Mouse (Mus musculus): ENCODE data around the gene Plagl1. TPM values are rescaled to one million over a fixed set of nuclear protein-coding genes. Genes with fewer than 3 reads are reported as not detected.

Plagl1 gene
- total and polyA plus RNA-seq, 3 experiments: 0.48 to 1.7 (median 0.87) TPM

GRCm38 (mm10) chr10:13106909-13107624, 46.8 kb downstream of the Plagl1 start:
- in situ Hi-C loops (cut with MboI; ENCODE audit: low pct_ligation_motif_present, low pct_unique_long_range_greater_than_20kb, low sequenced_read_pairs) (no loop called here), dilution Hi-C loops (cut with MboI; ENCODE audit: extremely low pct_ligation_motif_present, extremely low pct_unique_long_range_greater_than_20kb, low sequenced_read_pairs) (no loop called here)
- no peaks in the 10 kb centered on the region for H3K27me3 ChIP-seq (replicated peaks)

GRCm38 (mm10) chr10:13108021-13108548, 47.8 kb downstream of the Plagl1 start:
- H3K79me2 ChIP-seq (replicated peaks; ENCODE audit: control insufficient read depth, extremely low read depth, insufficient read depth, poor library complexity, severe bottlenecking): no peaks in the 10 kb centered on the region
- H3K9me3 ChIP-seq (replicated peaks; ENCODE audit: low read length): no peaks in the 10 kb centered on the region
- no peak for TF ChIP-seq MAFK (IDR thresholded peaks at IDR 0.05; ENCODE audit: insufficient replicate concordance, low read length)
- no peak for TF ChIP-seq NRF1 (IDR thresholded peaks at IDR 0.05; ENCODE audit: low read depth, low read length)
- no peak for TF ChIP-seq SIN3A (IDR thresholded peaks at IDR 0.05; ENCODE audit: low read length)
- H3K4me2 ChIP-seq (ENCODE audit: insufficient read depth, low read depth, poor library complexity, severe bottlenecking): no peak overlapping the region
- in situ Hi-C loops (cut with MboI; ENCODE audit: low pct_ligation_motif_present, low pct_unique_long_range_greater_than_20kb, low sequenced_read_pairs) (no loop called here), dilution Hi-C loops (cut with MboI; ENCODE audit: extremely low pct_ligation_motif_present, extremely low pct_unique_long_range_greater_than_20kb, low sequenced_read_pairs) (no loop called here)
- H3K27ac ChIP-seq (ENCODE audit: insufficient read depth, low read depth): no peak overlapping the region
- H3K27me3 ChIP-seq (replicated peaks): no peaks in the 10 kb centered on the region
- DNase-seq (ENCODE audit: extremely low read depth): no peak
- H3K4me1 ChIP-seq (ENCODE audit: control insufficient read depth in 1 of 2, insufficient read depth in 2 of 2): peaks cover 0 to 18% of the 10 kb centered on the region in 2 experiments; a peak in 3 of 4 replicates
- H3K9ac ChIP-seq (ENCODE audit: insufficient read depth, low read depth): no peak overlapping the region
- no peaks in the 10 kb centered on the region for H3K36me3 ChIP-seq (replicated peaks in 1 of 2; ENCODE audit: control insufficient read depth in 1 of 2, insufficient read depth in 1 of 2, low read length in 1 of 2)
- H3K4me3 ChIP-seq (replicated peaks in 1 of 3; ENCODE audit: low read depth in 2 of 3, low read length in 2 of 3, poor library complexity in 1 of 3): no peak overlapping the region

More at GRCm38 (mm10) chr10:13106909-13107624, 46.8 kb downstream of the Plagl1 start:
- H3K36me3 ChIP-seq (replicated peaks in 1 of 2; ENCODE audit: control insufficient read depth in 1 of 2, insufficient read depth in 1 of 2, low read length in 1 of 2): no peaks in the 10 kb centered on the region
- no peak overlapping the region for H3K9ac ChIP-seq (ENCODE audit: insufficient read depth, low read depth)
- H3K4me3 ChIP-seq (replicated peaks in 1 of 3; ENCODE audit: low read depth in 2 of 3, low read length in 2 of 3, poor library complexity in 1 of 3): no peak overlapping the region
- TF ChIP-seq JUN (IDR thresholded peaks at IDR 0.05; ENCODE audit: insufficient read depth, low read depth, low read length): no peak
- no peak for TF ChIP-seq MAZ (IDR thresholded peaks at IDR 0.05; ENCODE audit: low read depth, low read length)
- no peak for TF ChIP-seq TBP (conservative IDR thresholded peaks at IDR 0.05; ENCODE audit: low read depth, low read length)
- TF ChIP-seq ZNF384 (IDR thresholded peaks at IDR 0.05; ENCODE audit: low read depth, low read length): no peak
- TF ChIP-seq ZMIZ1 (IDR thresholded peaks at IDR 0.05; ENCODE audit: low read depth, low read length): no peak
- no peak for TF ChIP-seq TCF12 (IDR thresholded peaks at IDR 0.05; ENCODE audit: low read depth, low read length)
- no peak for TF ChIP-seq HCFC1 (IDR thresholded peaks at IDR 0.05; ENCODE audit: low read depth, low read length)
- no peak for TF ChIP-seq NRF1 (IDR thresholded peaks at IDR 0.05; ENCODE audit: low read depth, low read length)
- no peak for TF ChIP-seq USF1 (IDR thresholded peaks at IDR 0.05; ENCODE audit: low read depth, low read length)
- TF ChIP-seq CTCF (conservative IDR thresholded peaks at IDR 0.05 in 1 of 2, IDR thresholded peaks at IDR 0.05 in 1 of 2; ENCODE audit: low read depth in 2 of 2, low read length in 2 of 2): no peak
- TF ChIP-seq MAFK (IDR thresholded peaks at IDR 0.05; ENCODE audit: insufficient replicate concordance, low read length): no peak
- no peak for TF ChIP-seq ZC3H11A (IDR thresholded peaks at IDR 0.05; ENCODE audit: low read depth, low read length)
- no peak for TF ChIP-seq RCOR1 (conservative IDR thresholded peaks at IDR 0.05; ENCODE audit: low read depth, low read length)
- TF ChIP-seq CHD1 (IDR thresholded peaks at IDR 0.05; ENCODE audit: low read depth, low read length): no peak
- TF ChIP-seq EP300 (IDR thresholded peaks at IDR 0.05; ENCODE audit: low read length): no peak
- TF ChIP-seq MAX (IDR thresholded peaks at IDR 0.05; ENCODE audit: low read length): no peak
- no peak for TF ChIP-seq UBTF (IDR thresholded peaks at IDR 0.05; ENCODE audit: low read depth, low read length)
- H3K79me2 ChIP-seq (replicated peaks; ENCODE audit: control insufficient read depth, extremely low read depth, insufficient read depth, poor library complexity, severe bottlenecking): no peaks in the 10 kb centered on the region
- no peak for DNase-seq (ENCODE audit: extremely low read depth)
- H3K4me1 ChIP-seq (ENCODE audit: control insufficient read depth in 1 of 2, insufficient read depth in 2 of 2): peaks cover 0 to 9% of the 10 kb centered on the region in 2 experiments; a peak in 3 of 4 replicates
- no peak overlapping the region for H3K27ac ChIP-seq (ENCODE audit: insufficient read depth, low read depth)
- no peaks in the 10 kb centered on the region for H3K9me3 ChIP-seq (replicated peaks; ENCODE audit: low read length)
- no peak overlapping the region for H3K4me2 ChIP-seq (ENCODE audit: insufficient read depth, low read depth, poor library complexity, severe bottlenecking)

All from CH12.LX (cell line).